Mouse (Mus musculus): ENCODE measurements around the gene Acsl5. TPM values are rescaled to one million over a fixed set of nuclear protein-coding genes. Genes with fewer than 3 reads are reported as not detected.

Acsl5 gene
- 10 to 100 TPM; 17.6 to 20.1 TPM for total RNA-seq (2021)

DNA sequence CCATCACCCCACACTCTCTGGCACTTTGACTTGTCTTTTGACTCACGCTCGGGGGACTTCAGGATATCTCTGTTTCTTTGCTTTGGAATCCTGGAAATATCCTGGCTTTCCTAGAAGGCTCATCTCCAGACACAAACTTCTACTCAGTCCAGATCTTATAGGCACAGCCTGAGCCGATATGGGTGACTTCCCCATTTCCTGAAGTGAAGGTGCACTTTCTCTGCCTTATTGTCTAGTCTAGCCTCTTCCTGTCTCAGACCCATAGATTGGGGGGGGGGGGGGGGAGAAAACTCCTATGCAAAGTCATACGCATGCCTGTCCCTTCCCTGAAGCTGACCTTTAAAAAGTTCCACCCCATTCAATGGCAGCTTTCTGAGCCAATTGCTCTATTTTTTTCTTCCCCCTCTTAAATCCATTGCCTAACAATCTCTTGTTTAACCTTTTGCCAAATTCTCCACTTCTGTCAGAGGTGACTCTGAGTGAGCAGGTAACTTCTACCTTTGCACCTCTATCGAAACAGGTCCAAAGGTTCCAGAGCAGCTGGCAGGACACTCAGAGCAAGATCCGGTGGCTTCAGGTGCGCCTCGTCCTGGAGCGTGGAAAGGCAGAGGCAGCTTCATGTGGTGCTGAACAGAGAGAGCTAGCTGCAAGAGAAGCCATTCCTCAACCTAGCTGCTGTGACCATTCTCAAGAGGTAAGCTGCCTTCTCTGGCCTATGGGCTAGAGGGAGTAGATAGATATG lies at the start of gene Acsl5:
Gene Acsl5, plus strand, starts transcription at position 556 of the 742 bp plus-strand sequence.
- DNase-seq = no peak

DNA sequence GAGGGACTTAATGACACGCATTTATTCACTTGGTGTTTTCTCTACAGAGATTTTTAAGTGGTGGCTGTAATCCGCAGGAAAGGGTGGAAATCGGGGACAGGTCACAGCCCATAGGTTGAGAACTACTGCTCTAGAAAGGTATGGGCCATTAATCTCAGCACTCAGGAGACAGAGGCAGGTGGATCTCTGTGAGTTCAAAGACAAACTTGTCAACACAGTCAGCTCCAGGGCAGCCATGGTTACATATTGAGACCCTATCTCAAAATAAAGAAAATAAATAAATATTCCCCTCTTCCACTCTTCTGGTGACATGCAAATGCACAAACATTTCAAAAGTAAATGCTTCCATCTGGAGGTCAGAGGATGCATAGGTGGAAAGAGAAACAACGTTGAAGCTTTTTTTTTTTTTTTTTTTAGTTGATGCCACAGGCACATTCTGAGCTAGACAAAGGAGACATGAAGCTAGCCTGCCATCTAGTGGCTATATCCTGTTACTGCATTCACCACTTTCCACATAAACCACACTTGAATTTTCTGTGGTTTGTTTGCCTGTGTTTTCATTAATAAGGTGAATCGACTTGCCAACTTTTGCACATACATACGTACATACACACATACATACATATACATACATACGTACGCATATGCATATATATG lies 45.1 kb upstream of the Acsl5 start:
- DNase-seq = peak; percentile 67

DNA sequence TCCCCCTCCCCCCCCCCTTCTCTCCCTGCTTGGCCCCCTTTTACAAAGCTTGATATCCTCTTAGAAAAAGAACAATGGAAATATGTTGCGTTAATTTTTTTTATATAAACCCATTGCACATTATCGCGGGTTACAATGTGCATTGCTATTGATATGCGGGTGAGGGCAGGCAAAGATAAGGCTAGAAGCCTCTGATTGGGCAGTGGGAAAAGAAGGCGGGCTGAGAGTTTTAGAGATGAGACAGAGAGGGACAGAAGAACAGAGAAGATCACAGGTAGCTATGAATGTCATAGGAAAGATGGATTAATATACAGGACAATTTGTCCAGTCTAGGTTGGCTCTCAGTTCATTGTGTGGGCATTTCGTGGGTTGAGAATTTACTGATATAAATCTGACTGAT lies 44.5 kb upstream of the Acsl5 start:
- DNase-seq = no peak

DNA sequence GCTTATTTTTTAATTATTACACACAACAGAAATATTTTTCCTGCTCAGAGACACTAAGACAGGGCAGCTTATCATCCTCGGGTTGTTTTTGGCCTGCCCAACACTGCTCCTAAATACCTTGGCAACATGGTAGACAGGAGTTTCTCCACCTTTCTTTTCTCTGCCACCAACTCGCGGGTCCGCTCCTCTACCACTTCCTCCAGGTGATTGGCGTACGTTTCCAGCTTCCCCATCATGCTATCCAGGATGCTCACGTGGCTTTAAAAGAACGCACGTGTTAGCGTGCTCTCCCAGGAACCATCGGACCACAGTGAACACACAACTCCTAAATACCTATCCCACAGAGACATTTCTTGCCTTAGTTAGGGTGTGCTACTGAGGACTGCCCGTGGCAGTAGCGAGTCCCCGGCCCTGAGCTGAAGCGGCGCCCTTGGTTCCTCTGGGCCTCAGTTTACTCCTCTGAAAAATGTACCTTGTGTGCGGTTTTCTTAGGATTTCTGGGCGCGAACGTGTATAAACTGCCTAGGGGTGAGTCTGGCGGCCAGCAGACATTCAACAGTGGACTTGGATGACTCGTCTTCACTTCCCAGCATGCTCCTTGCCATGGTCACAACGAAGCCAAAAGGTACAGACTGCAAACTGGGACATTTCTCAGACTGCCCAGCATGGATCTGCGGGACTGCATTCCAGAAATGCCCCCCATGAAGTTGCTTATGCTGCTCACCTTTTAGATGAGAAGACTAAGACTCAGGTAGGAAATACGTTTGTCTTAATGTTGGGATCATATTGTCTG lies 43.8 kb upstream of the Acsl5 start:
- DNase-seq = no peak

DNA sequence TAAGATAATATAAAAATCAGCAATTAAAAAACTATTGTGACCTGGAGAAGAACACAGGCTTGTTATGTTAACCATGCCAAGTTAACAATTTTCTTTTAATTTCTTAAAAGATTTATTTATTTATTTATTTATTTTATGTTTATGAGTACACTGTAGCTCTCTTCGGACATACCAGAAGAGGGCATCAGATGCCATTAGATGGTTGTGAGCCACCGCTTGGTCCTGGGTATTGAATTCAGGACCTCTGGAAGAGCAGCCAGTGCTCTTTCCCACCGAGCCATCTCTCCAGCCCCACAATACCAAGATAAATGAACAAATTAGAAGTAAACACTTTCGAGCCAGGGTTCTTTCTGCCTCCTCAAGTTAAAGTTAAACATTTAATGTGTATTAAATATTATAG lies 43.1 kb upstream of the Acsl5 start:
- DNase-seq = no peak

DNA sequence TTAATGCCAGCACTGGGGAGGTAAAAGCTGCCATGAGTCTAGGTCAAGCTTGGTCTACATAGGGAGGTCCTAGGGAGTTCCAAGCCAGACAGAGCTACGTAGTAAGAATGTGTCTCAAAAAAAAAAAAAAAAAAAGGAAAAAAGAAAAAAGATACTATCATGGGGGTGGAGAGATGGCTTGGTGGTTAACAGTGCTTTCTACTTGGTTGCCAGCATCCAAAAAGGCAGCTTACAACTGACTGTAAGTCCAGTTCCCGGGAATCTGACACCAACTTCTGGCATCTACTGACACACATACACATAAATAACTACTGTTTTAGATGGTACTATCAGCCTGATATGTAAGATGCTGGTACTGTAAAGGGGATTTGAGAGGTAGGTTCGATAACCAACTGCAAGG lies 42.7 kb upstream of the Acsl5 start:
- no peak for DNase-seq

DNA sequence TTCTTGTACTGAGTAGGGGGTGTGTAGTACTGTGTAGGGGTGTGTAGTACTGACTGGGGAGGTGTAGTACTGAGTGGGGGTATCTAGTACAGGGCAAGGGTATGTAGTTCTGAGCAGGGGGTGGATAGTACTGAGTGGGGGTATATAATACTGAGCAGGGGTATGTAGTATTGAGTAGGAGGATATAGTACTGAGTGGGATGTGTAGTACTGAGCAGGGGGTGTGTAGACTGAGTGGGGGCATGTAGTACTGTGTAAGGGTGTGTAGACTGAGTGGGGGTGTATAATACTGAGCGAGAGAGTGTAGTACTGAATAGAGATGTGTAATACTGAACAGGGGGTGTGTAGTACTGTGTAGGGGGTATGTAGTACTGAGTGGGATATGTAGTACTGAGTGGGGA lies 40.0 kb upstream of the Acsl5 start:
- DNase-seq = no peak

DNA sequence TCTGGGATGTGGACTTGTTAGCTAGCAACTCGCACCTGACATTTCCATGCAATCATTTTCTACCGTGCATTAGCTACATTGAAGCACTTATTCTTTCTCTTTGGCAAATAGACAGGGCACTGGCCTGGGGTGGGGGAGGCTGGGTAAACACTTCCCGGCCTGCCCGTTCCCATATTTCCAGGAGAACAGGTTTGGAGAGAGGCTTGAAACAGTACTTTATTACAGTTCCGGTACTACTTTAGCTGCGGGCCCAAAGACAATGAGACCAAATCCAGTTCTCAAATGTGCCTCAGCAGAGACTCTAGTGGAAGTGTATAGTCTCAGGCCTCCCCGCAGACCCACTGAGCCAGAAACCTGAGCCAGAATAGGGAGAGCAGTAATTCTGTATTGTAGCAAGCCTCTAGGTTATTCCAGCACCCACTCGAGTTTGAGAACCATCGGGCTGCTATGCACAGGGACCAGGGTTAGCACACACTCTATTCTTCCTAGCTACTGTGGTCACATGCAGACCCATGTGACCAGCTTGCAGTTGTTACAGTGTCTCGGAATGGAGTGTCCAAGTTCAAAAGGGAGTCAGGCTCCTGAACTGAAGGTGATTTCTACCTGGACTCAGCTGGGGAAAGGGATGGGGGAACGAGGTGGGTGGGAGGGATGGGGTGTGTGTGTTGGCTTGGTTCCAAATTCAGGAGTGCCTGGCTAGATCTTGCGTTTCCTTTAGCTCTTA lies 38.0 kb upstream of the Acsl5 start:
- DNase-seq = no peak

DNA sequence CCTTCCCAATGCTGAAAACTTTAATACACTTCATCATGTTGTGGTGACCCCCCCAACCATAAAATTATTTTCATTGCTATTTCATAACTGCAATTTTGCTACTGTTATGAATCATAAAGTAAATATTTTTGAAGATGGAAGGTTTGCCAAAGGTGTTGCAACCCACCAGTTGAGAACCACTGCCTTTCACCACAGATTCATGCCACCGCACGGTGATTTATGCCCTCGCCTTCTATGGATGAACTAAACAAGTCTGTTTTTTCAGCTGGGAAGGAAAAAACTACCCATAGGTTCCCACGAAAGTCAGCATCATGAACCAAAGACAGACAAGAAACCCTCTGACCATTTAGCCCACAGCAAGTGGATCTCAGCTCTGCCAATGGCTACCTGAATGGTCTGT lies 34.9 kb upstream of the Acsl5 start:
- no peak for DNase-seq

DNA sequence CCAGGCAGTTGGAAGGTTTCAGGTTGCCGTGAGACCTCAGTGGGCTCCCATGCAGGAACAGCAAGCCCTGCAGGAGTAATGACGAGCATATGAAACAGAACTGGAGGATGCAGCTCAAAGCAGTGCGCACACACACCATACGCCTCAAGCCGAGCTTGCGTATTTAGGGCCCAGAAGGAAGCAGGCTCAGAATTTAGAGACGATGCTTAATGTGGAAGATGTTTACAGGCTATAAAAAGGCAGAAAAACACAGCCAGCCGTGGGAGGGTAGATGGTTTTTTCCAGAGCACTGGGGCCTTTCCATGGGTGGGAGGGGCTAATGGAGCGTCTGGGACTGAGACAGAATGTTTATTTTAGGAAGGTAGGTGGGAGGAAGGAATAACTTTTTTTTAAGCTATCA lies 34.4 kb upstream of the Acsl5 start:
- no peak for DNase-seq

DNA sequence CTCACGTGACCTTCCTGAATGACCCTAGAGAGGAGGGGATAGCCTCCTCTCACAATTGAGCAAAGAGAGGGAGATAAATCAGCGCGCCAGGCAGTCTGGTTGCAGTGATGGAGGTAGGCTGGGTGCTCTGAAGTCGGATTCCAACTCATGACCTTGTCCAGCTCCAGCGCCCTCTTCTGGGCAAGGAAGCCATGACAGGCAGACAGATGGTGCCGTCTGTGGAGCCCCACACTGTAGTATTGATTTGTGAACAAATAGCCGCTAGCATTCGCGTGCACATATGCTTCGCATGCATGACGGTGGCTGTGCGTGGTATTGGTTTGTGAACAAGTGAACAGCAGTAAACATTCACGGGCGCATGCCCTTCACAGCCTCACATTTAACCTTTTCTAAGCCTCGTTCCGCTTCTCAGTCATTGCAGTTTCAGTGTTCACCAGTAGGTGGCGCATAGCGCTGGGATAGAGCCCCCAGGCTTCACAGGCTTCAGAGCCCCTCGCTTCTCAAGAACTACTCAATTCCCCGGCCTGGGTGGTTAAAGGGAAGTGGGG lies 33.5 kb upstream of the Acsl5 start:
- DNase-seq = peak; percentile 92

DNA sequence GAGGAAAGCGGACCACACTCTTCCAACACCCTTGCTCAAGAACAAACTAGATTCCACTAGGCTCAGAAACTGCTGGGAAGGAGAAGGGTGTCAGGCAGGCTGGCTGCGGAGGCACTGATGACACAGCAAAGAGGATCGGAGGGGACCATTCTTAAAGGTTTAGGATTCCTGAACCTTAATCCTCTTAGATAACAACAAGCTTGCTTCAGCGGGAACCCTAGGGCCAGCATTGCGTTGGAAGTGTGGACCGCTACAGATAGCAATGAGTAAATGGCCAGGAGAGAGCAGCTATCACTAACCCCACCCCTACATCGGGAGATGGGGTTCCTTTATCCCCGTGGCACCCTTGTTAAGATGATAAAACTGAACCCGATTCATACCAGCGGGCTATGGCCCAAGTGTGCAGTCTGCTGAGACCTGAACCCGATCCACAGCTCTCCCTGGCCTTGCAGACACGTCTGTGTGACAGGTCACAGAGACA lies 33.0 kb upstream of the Acsl5 start:
- no peak for DNase-seq

DNA sequence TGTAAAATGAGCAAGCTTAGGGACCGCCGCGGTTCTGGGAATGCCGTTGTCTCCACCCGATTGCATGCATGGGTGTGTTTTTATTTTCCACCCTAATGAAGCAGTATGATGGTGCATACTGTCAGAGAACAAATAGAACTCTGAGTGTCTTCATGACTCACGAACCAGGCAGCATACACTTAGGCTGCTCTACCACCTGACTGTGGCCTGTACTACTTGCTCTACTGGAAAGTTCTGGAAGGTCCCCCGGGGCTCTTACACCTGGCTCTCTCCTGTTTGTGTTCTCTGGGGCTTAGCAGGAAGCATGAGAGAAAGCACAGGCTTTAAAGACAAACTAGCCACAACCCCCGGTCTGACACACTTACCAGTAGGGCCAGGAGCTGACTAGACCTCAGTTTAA lies 32.4 kb upstream of the Acsl5 start:
- no peak for DNase-seq

DNA sequence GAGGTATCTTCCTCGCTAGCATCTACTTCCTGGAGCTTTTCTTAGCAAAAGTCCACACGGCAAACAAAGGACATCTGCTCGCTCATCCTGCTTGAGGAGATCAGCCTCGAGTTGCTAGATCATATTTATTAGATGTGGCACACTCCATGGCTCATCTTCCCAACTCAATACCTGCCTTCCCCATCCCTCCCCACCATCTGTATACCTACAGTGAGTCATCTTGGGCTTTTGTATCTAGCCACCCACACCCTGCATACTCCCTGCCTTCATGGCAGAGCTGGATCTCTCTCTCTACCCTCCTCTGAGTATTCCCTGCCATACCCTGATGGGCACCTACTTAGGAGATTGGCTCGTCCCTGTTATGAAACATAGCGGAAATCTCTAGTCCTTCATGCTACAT lies 30.5 kb upstream of the Acsl5 start:
- DNase-seq = no peak

DNA sequence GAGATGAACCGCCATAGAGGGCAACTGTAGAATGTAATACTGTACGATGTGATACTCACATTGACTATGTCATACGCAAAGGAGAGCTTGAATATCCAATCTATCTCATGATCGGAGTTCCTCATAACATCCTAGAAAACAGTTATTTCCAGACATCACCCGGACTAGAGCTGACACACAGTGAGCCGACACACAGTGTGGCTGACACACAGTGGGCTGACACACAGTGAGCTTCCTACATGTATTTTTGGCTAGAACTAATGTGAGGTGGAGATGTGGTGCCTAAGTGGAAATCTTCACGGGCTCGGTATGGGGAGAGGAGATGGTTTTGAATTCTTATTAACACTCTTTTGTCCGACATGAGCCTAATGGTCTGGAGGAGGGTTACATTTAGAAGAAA lies 29.5 kb upstream of the Acsl5 start:
- DNase-seq = no peak

DNA sequence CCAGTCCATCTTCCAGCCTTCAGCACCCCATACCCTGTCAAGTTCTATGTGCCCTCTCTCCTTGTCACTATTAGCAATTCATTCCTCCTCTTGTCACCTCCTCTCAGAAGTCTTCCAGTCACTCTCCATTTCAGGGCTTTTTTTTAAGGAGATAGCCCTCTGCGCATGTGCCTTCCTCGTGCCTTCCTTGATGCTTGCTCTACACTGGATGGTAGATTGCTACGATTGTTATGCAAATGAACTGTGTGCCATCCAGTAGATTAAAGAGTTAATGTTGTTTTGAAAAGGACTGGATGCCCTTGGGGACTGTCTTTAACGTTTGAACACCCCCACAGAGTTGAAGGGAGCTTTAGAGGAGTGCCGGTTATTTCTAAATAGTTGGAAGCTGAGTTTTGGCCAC lies 25.1 kb upstream of the Acsl5 start:
- no peak for DNase-seq

DNA sequence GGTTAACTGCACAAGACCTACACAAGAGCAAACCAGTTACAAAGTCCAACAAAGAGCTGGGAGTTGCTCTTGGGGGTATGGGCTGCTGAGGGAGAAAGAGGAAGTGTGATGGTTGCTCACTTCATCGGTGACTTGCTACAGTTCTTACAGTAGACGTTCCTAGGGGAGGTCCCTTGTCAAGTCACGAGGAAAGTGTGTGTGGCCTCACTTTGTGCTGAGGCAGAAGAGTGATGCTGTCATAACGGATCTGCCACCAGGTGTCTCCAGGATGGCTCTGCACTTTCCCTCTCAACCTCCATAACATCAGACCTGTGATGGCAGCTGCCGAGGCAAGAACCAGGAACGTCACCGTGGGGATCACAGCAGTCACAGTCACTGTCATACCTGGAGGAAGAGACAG lies 24.6 kb upstream of the Acsl5 start:
- DNase-seq = no peak

DNA sequence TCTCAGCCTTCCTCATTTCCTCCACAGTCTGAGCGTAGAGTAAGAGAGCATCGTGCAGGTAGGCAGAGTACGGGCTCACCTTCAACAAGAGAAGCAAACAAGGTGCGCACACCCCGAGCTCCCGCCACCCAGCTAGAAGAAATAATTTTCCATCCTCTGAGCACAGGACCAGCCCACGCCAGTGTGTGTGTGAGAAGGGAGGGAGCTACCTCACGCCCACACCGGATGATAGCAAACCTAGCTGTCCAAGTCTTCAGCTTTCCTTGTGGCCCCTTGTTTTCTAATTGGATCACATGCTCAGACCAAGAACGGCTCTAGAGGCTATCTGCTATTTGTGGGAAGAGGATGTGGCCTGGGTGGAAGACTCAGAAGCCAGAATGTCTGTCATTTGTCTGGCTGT lies 20.7 kb upstream of the Acsl5 start:
- DNase-seq = no peak

DNA sequence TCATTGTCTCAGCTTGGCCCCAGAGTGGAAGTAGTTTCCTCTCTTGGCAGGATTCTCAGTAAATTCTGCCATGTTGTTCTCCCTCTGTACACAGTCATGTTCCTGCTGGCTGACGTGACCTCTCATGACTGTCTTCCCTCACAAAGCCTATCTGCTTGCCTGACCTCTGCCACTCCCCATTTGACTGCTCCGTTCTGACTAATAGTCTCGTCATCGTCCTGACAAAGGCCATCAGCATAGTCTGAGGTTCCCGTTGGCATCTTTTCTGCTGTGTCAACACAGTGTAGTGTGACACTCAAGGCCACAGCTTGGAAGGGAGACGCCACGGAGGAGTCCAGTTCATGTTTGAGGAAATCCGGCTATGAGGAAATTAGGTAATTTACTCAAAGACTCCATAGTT lies 19.6 kb upstream of the Acsl5 start:
- peak; percentile 42 for DNase-seq

DNA sequence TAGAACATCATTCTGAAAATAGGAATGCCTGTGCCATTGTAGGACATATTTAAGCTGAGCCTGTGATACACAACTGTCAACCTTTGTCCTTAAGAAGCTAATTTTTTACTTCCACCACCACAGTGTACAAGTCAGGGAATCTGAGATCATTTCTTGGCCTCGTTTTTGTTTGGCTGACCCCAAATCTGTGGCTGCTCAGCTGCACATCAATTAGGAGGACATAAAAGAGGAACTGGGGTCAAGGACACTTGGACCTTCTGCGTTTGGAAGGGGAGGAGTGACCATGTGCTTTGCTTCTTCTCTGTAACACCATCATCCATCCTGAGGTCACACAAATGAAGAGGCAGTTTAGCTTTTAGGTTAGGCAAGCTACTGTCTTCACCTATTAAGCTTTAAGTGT lies 15.7 kb upstream of the Acsl5 start:
- no peak for DNase-seq

DNA sequence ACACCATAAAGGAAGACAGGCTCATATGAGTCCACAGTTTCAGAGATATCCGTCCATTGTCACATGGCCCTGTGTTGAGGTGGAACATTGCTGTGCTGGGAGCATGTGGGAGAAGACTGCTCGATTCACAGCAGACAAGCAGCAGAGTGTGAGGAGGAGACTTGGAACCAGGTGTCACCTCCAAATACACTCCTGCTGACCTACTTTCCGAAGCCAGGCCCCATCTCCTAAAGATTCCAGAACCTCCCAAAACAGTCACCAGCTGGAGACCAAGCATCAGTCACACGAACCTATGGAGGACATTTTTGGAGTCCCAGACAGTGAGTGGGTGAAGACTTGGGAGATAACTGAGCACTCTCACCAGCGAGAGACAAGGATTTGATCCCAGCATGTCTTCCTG lies 15.2 kb upstream of the Acsl5 start:
- no peak for DNase-seq

DNA sequence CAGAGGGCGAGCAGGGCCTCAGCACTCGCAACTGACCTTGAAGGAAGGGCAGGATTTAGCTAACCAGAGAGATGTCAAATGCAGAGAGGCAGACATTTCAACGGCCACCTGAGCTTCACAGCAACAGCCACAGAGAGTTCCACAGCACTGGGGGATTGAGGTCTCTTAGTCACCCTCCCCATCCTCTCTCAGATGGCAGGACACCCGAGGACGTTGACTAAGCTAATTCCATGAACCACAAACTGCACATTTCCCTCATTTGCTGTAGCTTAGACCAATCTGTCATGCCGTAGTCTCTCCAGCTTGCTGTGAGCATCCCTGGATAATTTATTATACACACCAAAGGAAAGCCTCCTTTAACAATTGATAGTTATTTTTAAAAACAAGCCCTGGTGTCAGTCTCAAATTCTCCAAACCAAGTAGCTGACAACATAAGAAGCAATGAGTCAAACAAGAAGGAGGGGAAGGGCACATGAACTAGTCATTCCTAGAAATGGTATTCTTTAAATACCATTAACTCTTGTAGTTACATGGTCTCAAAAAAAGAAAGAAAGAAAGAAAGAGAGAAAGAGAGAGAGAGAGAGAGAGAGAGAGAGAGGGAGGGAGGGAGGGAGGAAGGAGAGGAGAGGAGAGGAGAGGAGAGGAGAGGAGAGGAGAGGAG lies 11.8 kb upstream of the Acsl5 start:
- no peak for DNase-seq

All from heart, postnatal 4 days (tissue).